Mouse (Mus musculus) hindbrain, embryonic 11.5 days (tissue): ENCODE measurements at regions not wholly inside any gene's neighbourhood (a gene's known extent, or its start where the extent isn't known, plus 50 kb on each side); places are given as distances from the start of the nearest gene placed in this dataset.

Source experiments
- ATAC-seq: fragments of 200-750 bp; cut with Nextera tagmentation; 2 replicates; pipeline ENCODE4 v1.8.0; 2017; ENCODE audit warnings: mild to moderate bottlenecking, moderate TSS enrichment, moderate library complexity; ENCODE audit not compliant: low FRiP score
- DNase-seq: peaks from one replicate; pipeline ENCODE4 v3.0.0-alpha.2; 2015; ENCODE audit warnings: low spot score
- H3K27ac ChIP-seq: fragments of 300-500 bp; sonication (generic); 2 replicates; pipeline ENCODE4 v1.5.1; 2014; ENCODE audit warnings: mild to moderate bottlenecking, low read depth, low read length
- H3K27me3 ChIP-seq: fragments of 300-500 bp; sonication (generic); 2 replicates; pipeline ENCODE4 v1.6.1; 2014; ENCODE audit warnings: mild to moderate bottlenecking, low read length, moderate library complexity, mixed read lengths; ENCODE audit not compliant: control insufficient read depth, insufficient read depth
- H3K36me3 ChIP-seq: fragments of 300-500 bp; sonication (generic); 2 replicates; pipeline ENCODE4 v1.6.1; 2014; ENCODE audit warnings: mild to moderate bottlenecking, low read length, moderate library complexity, mixed read lengths; ENCODE audit not compliant: control insufficient read depth, insufficient read depth
- H3K4me1 ChIP-seq: fragments of 300-500 bp; sonication (generic); replicated peaks from 2 replicates; pipeline ENCODE4 v1.6.1; 2014; ENCODE audit warnings: low read length, mixed read lengths; ENCODE audit not compliant: control insufficient read depth, insufficient read depth
- H3K4me2 ChIP-seq: fragments of 300-500 bp; sonication (generic); replicated peaks from 2 replicates; pipeline ENCODE4 v1.6.1; 2014; ENCODE audit warnings: mild to moderate bottlenecking, low read depth, low read length
- H3K4me3 ChIP-seq: fragments of 300-500 bp; sonication (generic); 2 replicates; pipeline ENCODE4 v1.5.1; 2014; ENCODE audit warnings: low read depth, low read length
- H3K9ac ChIP-seq: fragments of 300-500 bp; sonication (generic); 2 replicates; pipeline ENCODE4 v1.6.1; 2014; ENCODE audit warnings: low read depth, low read length
- H3K9me3 ChIP-seq: fragments of 300-500 bp; sonication (generic); 2 replicates; pipeline ENCODE4 v1.6.1; 2016; ENCODE audit warnings: low read length; ENCODE audit not compliant: control insufficient read depth
- WGBS: fragments of 180-500 bp; shearing (Covaris S2); extraction: QIAGEN DNeasy Blood & Tissue Kit; methylation state at CpG from one replicate; pipeline ENCODE4 v1.1.7; 2014; 5-methylcytosine and 5-hydroxymethylcytosine counted together

DNA sequence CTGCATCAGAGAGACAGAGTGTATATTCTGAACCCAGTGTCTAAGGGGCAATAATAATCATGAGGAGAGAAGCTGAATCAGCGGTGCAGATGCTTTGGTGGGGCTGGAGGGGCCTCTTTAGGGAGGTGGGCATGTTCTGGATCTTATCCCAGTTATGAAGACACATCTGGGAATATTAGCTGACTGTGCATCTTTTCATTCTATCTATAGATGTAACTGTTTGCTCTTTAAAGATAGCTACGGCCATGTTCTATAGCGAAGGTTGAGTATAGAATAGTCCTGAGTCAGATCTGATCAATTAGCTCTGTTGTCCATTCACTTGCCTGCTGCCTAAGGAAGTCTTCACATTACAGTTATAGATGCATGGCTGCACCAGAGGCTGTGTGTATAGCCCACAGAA lies 104.0 kb downstream of the 2410131K14Rik start:
- no peak overlapping the region for H3K4me3 ChIP-seq
- no peak overlapping the region for H3K27ac ChIP-seq
- no peak overlapping the region for H3K9ac ChIP-seq
- no peaks in the 10 kb centered on the region; the same call in 1 of the 2 replicates for H3K4me1 ChIP-seq
- no peak overlapping the region for H3K4me2 ChIP-seq
- ATAC-seq: no peak
- H3K36me3 ChIP-seq: no peaks in the 10 kb centered on the region
- no peaks in the 10 kb centered on the region for H3K9me3 ChIP-seq
- H3K27me3 ChIP-seq: no peaks in the 10 kb centered on the region
- WGBS: 93% methylated on average over 3 of the region's 3 CpGs
- DNase-seq: no peak

GRCm38 (mm10) chr5:118351301-118351700 lies 106.3 kb downstream of the 2410131K14Rik start:
- no peaks in the 10 kb centered on the region for H3K36me3 ChIP-seq
- H3K9ac ChIP-seq: no peak overlapping the region
- H3K4me1 ChIP-seq: no peaks in the 10 kb centered on the region
- H3K4me3 ChIP-seq: no peak overlapping the region
- no peak overlapping the region for H3K27ac ChIP-seq
- no peaks in the 10 kb centered on the region for H3K27me3 ChIP-seq
- no peak overlapping the region for H3K4me2 ChIP-seq
- DNase-seq (no peak), ATAC-seq (no peak)
- 39% methylated on average over 1 of the region's 1 CpGs for WGBS
- H3K9me3 ChIP-seq: no peaks in the 10 kb centered on the region

DNA sequence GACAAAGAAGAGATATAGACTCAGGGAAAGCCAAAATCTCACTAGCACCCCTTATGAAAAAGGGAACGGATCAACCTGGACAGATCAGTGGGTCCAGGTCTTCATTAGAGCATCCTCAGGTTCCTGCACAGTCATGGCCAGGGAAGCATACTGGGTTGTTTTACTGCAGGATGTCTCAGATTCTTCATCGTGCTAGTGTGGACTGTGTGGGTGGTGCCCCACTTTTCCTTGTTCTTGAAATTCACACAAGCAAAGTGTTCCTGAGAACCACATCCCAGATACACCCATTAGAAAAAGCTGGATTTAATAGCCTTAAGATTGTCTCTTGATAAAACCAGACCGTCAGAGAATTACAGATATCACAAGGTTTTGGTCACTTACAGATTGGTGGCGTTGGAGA lies 107.1 kb downstream of the 2410131K14Rik start:
- Histone ChIP-seq H3K9me3 (no peaks in the 10 kb centered on the region), H3K27ac (no peak overlapping the region), H3K27me3 (no peaks in the 10 kb centered on the region), H3K4me2 (no peak overlapping the region), H3K9ac (no peak overlapping the region), H3K4me3 (no peak overlapping the region), H3K4me1 (no peaks in the 10 kb centered on the region), H3K36me3 (no peaks in the 10 kb centered on the region)
- 91% methylated on average over 4 of the region's 4 CpGs for WGBS
- DNase-seq: no peak
- ATAC-seq: no peak

DNA sequence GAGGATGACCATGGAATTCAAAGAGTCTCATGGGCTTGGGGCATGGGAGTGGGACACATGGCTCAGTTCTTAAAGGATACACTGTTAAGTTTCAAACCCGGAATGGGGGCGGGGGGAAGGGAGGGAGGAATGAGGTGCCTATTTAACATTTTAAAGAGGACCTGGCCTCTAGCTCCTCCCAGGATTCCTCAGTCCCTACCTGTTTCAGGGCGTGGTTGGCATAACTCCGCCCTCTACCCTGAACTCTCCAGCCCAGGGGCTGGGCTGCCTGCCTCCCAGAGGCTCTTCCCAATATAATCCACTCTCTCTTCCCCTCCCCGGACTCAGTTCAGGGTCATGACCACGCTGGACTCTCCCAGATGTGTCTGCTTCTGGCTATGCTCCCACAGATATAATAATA lies 108.0 kb downstream of the 2410131K14Rik start:
- Histone ChIP-seq H3K4me2 (no peak overlapping the region), H3K4me1 (no peaks in the 10 kb centered on the region), H3K36me3 (no peaks in the 10 kb centered on the region), H3K9ac (no peak overlapping the region), H3K27ac (no peak overlapping the region), H3K27me3 (no peaks in the 10 kb centered on the region), H3K4me3 (no peak overlapping the region), H3K9me3 (no peaks in the 10 kb centered on the region)
- ATAC-seq: no peak
- 46% methylated on average over 6 of the region's 6 CpGs for WGBS
- no peak for DNase-seq

GRCm38 (mm10) chr5:118353689-118354088 lies 108.7 kb downstream of the 2410131K14Rik start:
- Histone ChIP-seq H3K36me3 (no peaks in the 10 kb centered on the region), H3K27ac (no peak overlapping the region), H3K4me3 (no peak overlapping the region), H3K9me3 (no peaks in the 10 kb centered on the region), H3K9ac (no peak overlapping the region), H3K27me3 (no peaks in the 10 kb centered on the region), H3K4me2 (no peak overlapping the region), H3K4me1 (no peaks in the 10 kb centered on the region)
- 25% methylated on average over 9 of the region's 9 CpGs for WGBS
- ATAC-seq (no peak), DNase-seq (no peak)

DNA sequence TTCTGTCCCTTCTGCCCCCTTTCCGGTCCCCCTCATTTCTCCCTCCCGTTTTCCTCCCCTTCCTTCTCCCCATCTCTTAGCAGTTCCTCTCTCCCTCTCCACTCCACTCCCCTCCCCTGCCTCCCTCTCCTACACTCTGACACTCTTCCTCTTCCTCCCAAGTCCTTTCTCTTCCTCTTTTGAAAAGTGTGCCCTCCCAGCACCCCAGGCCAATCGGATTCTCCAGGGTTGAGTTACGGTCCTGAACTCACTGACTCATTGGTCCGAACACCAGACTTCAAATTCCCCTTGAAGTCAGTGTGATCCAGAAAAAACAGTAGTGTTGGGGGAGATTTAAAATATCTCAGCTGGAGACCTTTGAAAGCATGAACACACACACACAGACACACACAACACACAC lies 109.1 kb downstream of the 2410131K14Rik start:
- Histone ChIP-seq H3K9ac (no peak overlapping the region), H3K36me3 (no peaks in the 10 kb centered on the region), H3K9me3 (no peaks in the 10 kb centered on the region), H3K4me3 (no peak overlapping the region), H3K27ac (no peak overlapping the region), H3K4me2 (no peak overlapping the region), H3K27me3 (no peaks in the 10 kb centered on the region), H3K4me1 (no peaks in the 10 kb centered on the region)
- WGBS: 35% methylated on average over 5 of the region's 5 CpGs
- ATAC-seq: no peak
- DNase-seq: no peak

DNA sequence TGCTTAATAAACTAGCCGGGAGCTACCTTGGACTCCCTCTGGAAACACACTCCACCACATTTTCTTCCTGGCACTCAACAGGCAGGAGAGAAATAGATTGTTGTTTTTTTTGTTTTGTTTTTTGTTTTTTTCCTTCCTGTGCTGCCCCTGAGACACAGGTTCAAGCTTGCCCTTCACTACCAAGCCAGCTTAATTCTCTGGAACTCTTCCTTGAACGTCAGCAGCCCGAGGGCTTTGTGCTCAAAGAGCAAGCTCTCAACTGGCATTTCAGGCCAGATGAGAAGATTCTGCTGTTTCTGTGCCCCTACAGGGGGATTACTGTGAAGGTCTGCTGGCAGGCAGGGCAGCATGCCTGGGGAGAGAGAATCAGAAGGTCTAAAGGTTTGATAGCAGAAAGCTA lies 109.8 kb downstream of the 2410131K14Rik start:
- Histone ChIP-seq H3K9me3 (no peaks in the 10 kb centered on the region), H3K4me2 (no peak overlapping the region), H3K4me1 (no peaks in the 10 kb centered on the region), H3K27ac (no peak overlapping the region), H3K27me3 (no peaks in the 10 kb centered on the region), H3K4me3 (no peak overlapping the region), H3K9ac (no peak overlapping the region), H3K36me3 (no peaks in the 10 kb centered on the region)
- WGBS: 46% methylated on average over 3 of the region's 3 CpGs
- ATAC-seq: no peak
- no peak for DNase-seq

DNA sequence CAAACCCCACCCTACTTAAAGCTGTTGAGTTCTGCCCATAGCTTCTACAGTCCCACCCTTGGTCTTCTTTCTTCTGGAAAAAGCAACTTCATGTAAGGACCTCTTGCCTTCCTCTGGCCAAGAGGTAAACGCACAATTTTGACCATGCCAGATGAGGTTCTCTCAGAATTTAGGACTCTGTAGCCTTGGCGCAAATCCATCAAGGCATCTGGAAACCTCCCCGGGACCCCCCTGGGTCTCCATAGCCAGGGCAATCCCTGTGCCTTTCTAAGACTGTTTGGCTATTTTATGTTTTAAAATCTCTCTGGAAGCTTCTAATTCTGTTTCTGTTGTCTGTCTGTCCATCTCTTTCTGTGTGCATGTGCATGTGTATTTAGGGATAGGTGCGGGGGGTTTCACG lies 110.3 kb downstream of the 2410131K14Rik start:
- no peak overlapping the region for H3K9ac ChIP-seq
- no peaks in the 10 kb centered on the region for H3K9me3 ChIP-seq
- H3K27me3 ChIP-seq: no peaks in the 10 kb centered on the region
- no peak overlapping the region for H3K4me2 ChIP-seq
- WGBS: 74% methylated on average over 5 of the region's 5 CpGs
- ATAC-seq (no peak), DNase-seq (no peak)
- H3K4me3 ChIP-seq: no peak overlapping the region
- H3K27ac ChIP-seq: no peak overlapping the region
- no peaks in the 10 kb centered on the region for H3K4me1 ChIP-seq
- no peaks in the 10 kb centered on the region for H3K36me3 ChIP-seq

- Histone ChIP-seq H3K9me3 (no peaks in the 10 kb centered on the region), H3K4me2 (no peak overlapping the region), H3K9ac (no peak overlapping the region), H3K4me1 (no peaks in the 10 kb centered on the region), H3K27me3 (no peaks in the 10 kb centered on the region), H3K4me3 (no peak overlapping the region), H3K27ac (no peak overlapping the region), H3K36me3 (no peaks in the 10 kb centered on the region)
- no peak for DNase-seq
- ATAC-seq: no peak
- WGBS: 75% methylated on average over 11 of the region's 11 CpGs
Observed at GRCm38 (mm10) chr5:118355691-118356337, 110.8 kb downstream of the 2410131K14Rik start.
